Comparison of ENCODE assay signal across 8 mouse cellular contexts in the genomic region with DNA sequence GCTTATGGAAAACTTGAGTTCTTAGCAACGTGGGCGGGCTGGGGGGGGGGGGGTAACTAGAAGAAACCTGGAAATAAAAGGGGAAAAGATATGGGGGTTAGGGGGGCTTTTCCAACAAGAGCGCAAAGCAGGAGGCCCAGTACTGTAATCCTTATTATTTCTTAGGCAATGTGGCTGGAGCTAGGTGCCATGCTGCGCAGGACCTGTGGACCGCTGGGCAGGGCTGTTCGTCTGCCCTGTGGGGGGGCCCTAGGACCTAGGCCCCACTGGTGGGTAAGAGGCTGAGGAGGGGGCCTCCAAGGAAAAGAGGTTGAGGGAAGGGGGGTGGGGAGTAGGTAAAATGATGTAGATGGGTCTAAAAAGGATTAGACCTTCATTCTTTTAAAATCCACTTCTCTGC. TPM values are rescaled to one million over a fixed set of nuclear protein-coding genes. Genes with fewer than 3 reads are reported as not detected.
DNase-seq lines count a peak whose midpoint lies in the region; ATAC-seq and TF ChIP-seq lines count a peak whose summit lies in the region.

No protein-coding gene starts in this region.

- intact Hi-C loops in left cerebral cortex, adult 2 months (cut with DNase I) = loop anchor here (5.0 kb wide), 1 partner anchor 254 kb away; the partner anchor contains the start of gene Sertad1

- ATAC-seq in embryonic facial prominence, embryonic 12.5 days (ENCODE audit: insufficient number of reproducible peaks, insufficient read depth, low FRiP score, low TSS enrichment) = no peak
- ATAC-seq in hindbrain, embryonic 16.5 days = peak; percentile 25; the same call in 1 of the 2 replicates
- ATAC-seq in midbrain, postnatal 0 days (ENCODE audit: low FRiP score) = peak; percentile 31; the same call in 1 of the 2 replicates

- H3K4me2 ChIP-seq in embryonic facial prominence, embryonic 12.5 days (replicated peaks) = peak overlapping the region; percentile 70
- peak overlapping the region; percentile 92 for H3K4me2 ChIP-seq in hindbrain, embryonic 16.5 days (ENCODE audit: low read length)
- peak overlapping the region; percentile 70 for H3K4me2 ChIP-seq in midbrain, postnatal 0 days (ENCODE audit: low read depth, low read length, poor library complexity, severe bottlenecking)

- no peaks in the 10 kb centered on the region for H3K9me3 ChIP-seq in embryonic facial prominence, embryonic 12.5 days
- no peaks in the 10 kb centered on the region for H3K9me3 ChIP-seq in hindbrain, embryonic 16.5 days (ENCODE audit: control insufficient read depth, low read length)
- H3K9me3 ChIP-seq in midbrain, postnatal 0 days (ENCODE audit: low read length) = no peaks in the 10 kb centered on the region

- peak overlapping the region; percentile 45; the same call in 1 of the 2 replicates for H3K9ac ChIP-seq in embryonic facial prominence, embryonic 12.5 days
- H3K9ac ChIP-seq in hindbrain, embryonic 16.5 days (ENCODE audit: low read depth, low read length) = peak overlapping the region; percentile 76
- H3K9ac ChIP-seq in midbrain, postnatal 0 days (replicated peaks; ENCODE audit: low read length, poor library complexity, severe bottlenecking) = peak overlapping the region; percentile 54

- H3K27ac ChIP-seq in left cerebral cortex, adult 2 months = peak overlapping the region; percentile 89
- peak overlapping the region; percentile 67; the same call in 1 of the 2 replicates for H3K27ac ChIP-seq in embryonic facial prominence, embryonic 12.5 days
- H3K27ac ChIP-seq in hindbrain, embryonic 16.5 days (ENCODE audit: low read depth, low read length) = peak overlapping the region; percentile 64
- H3K27ac ChIP-seq in midbrain, postnatal 0 days (ENCODE audit: low read depth, low read length) = peak overlapping the region; percentile 62

- no peak for TF ChIP-seq CTCF in left cerebral cortex, adult 2 months (IDR thresholded peaks at IDR 0.05)
- TF ChIP-seq CTCF in midbrain, postnatal 0 days (IDR thresholded peaks at IDR 0.05) = no peak

- DNase-seq in left cerebral cortex, adult 2 months (ENCODE audit: extremely low spot score in 1 of 2, low spot score in 2 of 2) = no peak
- no peak for DNase-seq in left cerebral cortex, adult 11 months (ENCODE audit: low spot score)
- DNase-seq in midbrain, postnatal 0 days (ENCODE audit: low spot score) = no peak
- no peak for DNase-seq in c-Kit-positive CD71-positive TER-119-positive erythroid progenitor cells, embryonic 14.5 days (ENCODE audit: low spot score)
- DNase-seq in spleen, adult 18-20 months = no peak
- DNase-seq in urinary bladder, adult 2 months (ENCODE audit: low spot score) = no peak

- peaks cover 13% of the 10 kb centered on the region for H3K4me1 ChIP-seq in embryonic facial prominence, embryonic 12.5 days
- peaks cover 12% of the 10 kb centered on the region for H3K4me1 ChIP-seq in hindbrain, embryonic 16.5 days (ENCODE audit: control insufficient read depth, insufficient read depth, low read depth, low read length)
- H3K4me1 ChIP-seq in midbrain, postnatal 0 days (ENCODE audit: insufficient read depth, low read length) = peaks cover 11% of the 10 kb centered on the region

- peak overlapping the region; percentile 66 for H3K4me3 ChIP-seq in left cerebral cortex, adult 2 months
- H3K4me3 ChIP-seq in embryonic facial prominence, embryonic 12.5 days = peak overlapping the region; percentile 46
- H3K4me3 ChIP-seq in hindbrain, embryonic 16.5 days (ENCODE audit: low read length) = peak overlapping the region; percentile 74
- peak overlapping the region; percentile 48 for H3K4me3 ChIP-seq in midbrain, postnatal 0 days (ENCODE audit: low read depth, low read length)

- H3K27me3 ChIP-seq in embryonic facial prominence, embryonic 12.5 days = no peaks in the 10 kb centered on the region
- H3K27me3 ChIP-seq in hindbrain, embryonic 16.5 days (replicated peaks; ENCODE audit: control insufficient read depth, insufficient read depth, low read length) = no peaks in the 10 kb centered on the region
- no peaks in the 10 kb centered on the region for H3K27me3 ChIP-seq in midbrain, postnatal 0 days (ENCODE audit: insufficient read depth, low read length)

- no peaks in the 10 kb centered on the region for H3K36me3 ChIP-seq in embryonic facial prominence, embryonic 12.5 days
- H3K36me3 ChIP-seq in hindbrain, embryonic 16.5 days (ENCODE audit: control insufficient read depth, insufficient read depth, low read length) = 0 out of 2 replicates have a peak, but pooled peaks cover 3% of the 10 kb centered on the region
- no peaks in the 10 kb centered on the region for H3K36me3 ChIP-seq in midbrain, postnatal 0 days (ENCODE audit: insufficient read depth, low read length)

- WGBS in embryonic facial prominence, embryonic 12.5 days = 0% methylated on average over 6 of the region's 6 CpGs
- 0% methylated on average over 6 of the region's 6 CpGs for WGBS in hindbrain, embryonic 16.5 days
- WGBS in midbrain, postnatal 0 days = 3% methylated on average over 4 of the region's 6 CpGs

RNA-seq across cellular contexts. Expression of gene Coq8b, which starts 0.5 kb away (rescaled TPM):
- total RNA-seq in left cerebral cortex, adult 2 months (2021) = 10 to 100 TPM; 35.4 to 36.2 TPM
- polyA plus RNA-seq in embryonic facial prominence, embryonic 12.5 days (2016; fragmentation: Nextera tagmentation; extraction: Ambion mirVana) = 16.1 and 19.6 TPM in 2 replicates
- 21.8 and 23.9 TPM in 2 replicates for polyA plus RNA-seq in hindbrain, embryonic 16.5 days (2015; fragmentation: Nextera tagmentation; extraction: Ambion mirVana)
- 24.8 and 26.0 TPM in 2 replicates for total RNA-seq in midbrain, postnatal 0 days (2014; rRNA removed)
- 15.1 and 16.7 TPM in 2 replicates for polyA plus RNA-seq in midbrain, postnatal 0 days (2015; fragmentation: Nextera tagmentation; extraction: Ambion mirVana)
- polyA plus RNA-seq in urinary bladder, adult 2 months (2012; rRNA removed) = 20.4 and 20.7 TPM in 2 replicates

RNA-seq across cellular contexts. Expression of gene Itpkc, which starts 4.8 kb away (rescaled TPM):
- total RNA-seq in left cerebral cortex, adult 2 months (2021) = 10 to 100 TPM; 11.7 to 12.6 TPM
- 9.2 and 11.0 TPM in 2 replicates for polyA plus RNA-seq in embryonic facial prominence, embryonic 12.5 days (2016; fragmentation: Nextera tagmentation; extraction: Ambion mirVana)
- 5.7 and 5.9 TPM in 2 replicates for polyA plus RNA-seq in hindbrain, embryonic 16.5 days (2015; fragmentation: Nextera tagmentation; extraction: Ambion mirVana)
- 15.3 and 17.3 TPM in 2 replicates for total RNA-seq in midbrain, postnatal 0 days (2014; rRNA removed)
- 4.7 and 5.4 TPM in 2 replicates for polyA plus RNA-seq in midbrain, postnatal 0 days (2015; fragmentation: Nextera tagmentation; extraction: Ambion mirVana)
- 9.9 and 11.6 TPM in 2 replicates for polyA plus RNA-seq in urinary bladder, adult 2 months (2012; rRNA removed)

RNA-seq across cellular contexts. Expression of gene Numbl, which starts 24.9 kb away (rescaled TPM):
- total RNA-seq in left cerebral cortex, adult 2 months (2021) = 100 to 1,000 TPM; 117 to 135 TPM
- polyA plus RNA-seq in embryonic facial prominence, embryonic 12.5 days (2016; fragmentation: Nextera tagmentation; extraction: Ambion mirVana) = 36.5 and 39.7 TPM in 2 replicates
- polyA plus RNA-seq in hindbrain, embryonic 16.5 days (2015; fragmentation: Nextera tagmentation; extraction: Ambion mirVana) = 54.4 and 59.5 TPM in 2 replicates
- 111 and 147 TPM in 2 replicates for total RNA-seq in midbrain, postnatal 0 days (2014; rRNA removed)
- 59.8 and 60.9 TPM in 2 replicates for polyA plus RNA-seq in midbrain, postnatal 0 days (2015; fragmentation: Nextera tagmentation; extraction: Ambion mirVana)
- polyA plus RNA-seq in urinary bladder, adult 2 months (2012; rRNA removed) = 44.1 and 47.3 TPM in 2 replicates

RNA-seq across cellular contexts. Expression of gene Snrpa, which starts 37.2 kb away (rescaled TPM):
- total RNA-seq in left cerebral cortex, adult 2 months (2021) = 10 to 100 TPM; 85.1 to 86.5 TPM
- 293 and 312 TPM in 2 replicates for polyA plus RNA-seq in embryonic facial prominence, embryonic 12.5 days (2016; fragmentation: Nextera tagmentation; extraction: Ambion mirVana)
- polyA plus RNA-seq in hindbrain, embryonic 16.5 days (2015; fragmentation: Nextera tagmentation; extraction: Ambion mirVana) = 177 and 194 TPM in 2 replicates
- total RNA-seq in midbrain, postnatal 0 days (2014; rRNA removed) = 138 and 142 TPM in 2 replicates
- polyA plus RNA-seq in midbrain, postnatal 0 days (2015; fragmentation: Nextera tagmentation; extraction: Ambion mirVana) = 147 and 151 TPM in 2 replicates
- 114 and 140 TPM in 2 replicates for polyA plus RNA-seq in urinary bladder, adult 2 months (2012; rRNA removed)

RNA-seq across cellular contexts. Expression of gene BC024978, which starts 37.7 kb away (rescaled TPM):
- total RNA-seq in left cerebral cortex, adult 2 months (2021) = 10 to 100 TPM; 21.6 to 26.1 TPM
- 3.7 and 4.7 TPM in 2 replicates for polyA plus RNA-seq in embryonic facial prominence, embryonic 12.5 days (2016; fragmentation: Nextera tagmentation; extraction: Ambion mirVana)
- polyA plus RNA-seq in hindbrain, embryonic 16.5 days (2015; fragmentation: Nextera tagmentation; extraction: Ambion mirVana) = 2.7 and 3.7 TPM in 2 replicates
- 5.9 and 8.7 TPM in 2 replicates for total RNA-seq in midbrain, postnatal 0 days (2014; rRNA removed)
- polyA plus RNA-seq in midbrain, postnatal 0 days (2015; fragmentation: Nextera tagmentation; extraction: Ambion mirVana) = 2.3 and 2.8 TPM in 2 replicates
- 11.1 and 12.0 TPM in 2 replicates for polyA plus RNA-seq in urinary bladder, adult 2 months (2012; rRNA removed)
